Mouse (Mus musculus) forebrain, embryonic 12.5 days (tissue): Measurements from ENCODE around the gene Prps1l3. TPM values are rescaled to one million over a fixed set of nuclear protein-coding genes. Genes with fewer than 3 reads are reported as not detected.
A peak's percentile ranks its signal among the peaks of the same experiment; 100 is the strongest.

ENCODE experiments used
- ATAC-seq: fragments of 200-750 bp; cut with Nextera tagmentation; 2 replicates; pipeline ENCODE4 v1.8.0; 2017; ENCODE audit warnings: moderate TSS enrichment; ENCODE audit not compliant: low FRiP score
- H3K27ac ChIP-seq: fragments of 300-500 bp; sonication (generic); 2 replicates; pipeline ENCODE4 v1.5.1; 2016; ENCODE audit warnings: mild to moderate bottlenecking
- H3K27me3 ChIP-seq: fragments of 300-500 bp; sonication (generic); 2 replicates; pipeline ENCODE4 v1.6.1; 2016; ENCODE audit warnings: mild to moderate bottlenecking
- H3K36me3 ChIP-seq: fragments of 300-500 bp; sonication (generic); replicated peaks from 2 replicates; pipeline ENCODE4 v1.6.1; 2016; ENCODE audit warnings: mild to moderate bottlenecking
- H3K4me1 ChIP-seq: fragments of 300-500 bp; sonication (generic); 2 replicates; pipeline ENCODE4 v1.6.1; 2016
- H3K4me2 ChIP-seq: fragments of 300-500 bp; sonication (generic); 2 replicates; pipeline ENCODE4 v1.6.1; 2016; ENCODE audit warnings: mild to moderate bottlenecking, moderate library complexity
- H3K4me3 ChIP-seq: fragments of 300-500 bp; sonication (generic); replicated peaks from 2 replicates; pipeline ENCODE4 v1.5.1; 2016; ENCODE audit warnings: mild to moderate bottlenecking
- H3K9ac ChIP-seq: fragments of 300-500 bp; sonication (generic); 2 replicates; pipeline ENCODE4 v1.6.1; 2016; ENCODE audit warnings: mild to moderate bottlenecking
- H3K9me3 ChIP-seq: fragments of 300-500 bp; sonication (generic); 2 replicates; pipeline ENCODE4 v1.6.1; 2016
- WGBS: fragments of 180-500 bp; shearing (Covaris S2); methylation state at CpG from one replicate; pipeline ENCODE4 v1.1.7; 2016; 5-methylcytosine and 5-hydroxymethylcytosine counted together
- polyA plus RNA-seq: library from polyadenylated mRNA; unstranded; fragments of >200 nt; fragmentation: Nextera tagmentation; extraction: Ambion mirVana; gene quantifications from 2 replicates; pipeline ENCODE4 v1.2.1, GENCODE M21; 2016

Prps1l3 gene
- polyA plus RNA-seq, 1 experiment from 2014 or later, result 65.3 TPM

DNA sequence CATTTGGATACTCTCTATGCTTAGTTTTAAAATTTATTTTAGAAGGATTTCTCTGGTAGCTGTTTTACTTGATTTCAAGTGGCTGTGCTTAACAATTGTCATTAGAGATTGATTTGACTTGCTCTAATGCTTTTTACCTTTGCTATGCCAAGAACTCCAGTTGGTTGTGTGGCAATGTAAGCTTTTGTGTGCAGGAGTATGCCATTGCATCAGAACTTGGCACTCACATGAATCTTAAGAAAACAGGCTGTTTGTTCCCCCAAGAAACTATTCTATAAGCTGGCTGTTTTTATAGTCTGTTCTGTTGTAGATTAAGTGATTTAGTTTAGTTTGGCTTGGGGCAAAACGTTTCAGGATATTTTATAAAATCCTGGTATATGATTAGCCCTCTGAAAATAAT is 45.2 kb downstream of the Prps1l3 start:
- Histone ChIP-seq H3K4me2 (no peak overlapping the region), H3K9me3 (no peaks in the 10 kb centered on the region), H3K27me3 (no peaks in the 10 kb centered on the region), H3K27ac (no peak overlapping the region), H3K36me3 (no peaks in the 10 kb centered on the region), H3K9ac (no peak overlapping the region), H3K4me3 (no peak overlapping the region), H3K4me1 (no peaks in the 10 kb centered on the region)
- no peak for ATAC-seq
- 67% methylated on average over 1 of the region's 1 CpGs for WGBS

DNA sequence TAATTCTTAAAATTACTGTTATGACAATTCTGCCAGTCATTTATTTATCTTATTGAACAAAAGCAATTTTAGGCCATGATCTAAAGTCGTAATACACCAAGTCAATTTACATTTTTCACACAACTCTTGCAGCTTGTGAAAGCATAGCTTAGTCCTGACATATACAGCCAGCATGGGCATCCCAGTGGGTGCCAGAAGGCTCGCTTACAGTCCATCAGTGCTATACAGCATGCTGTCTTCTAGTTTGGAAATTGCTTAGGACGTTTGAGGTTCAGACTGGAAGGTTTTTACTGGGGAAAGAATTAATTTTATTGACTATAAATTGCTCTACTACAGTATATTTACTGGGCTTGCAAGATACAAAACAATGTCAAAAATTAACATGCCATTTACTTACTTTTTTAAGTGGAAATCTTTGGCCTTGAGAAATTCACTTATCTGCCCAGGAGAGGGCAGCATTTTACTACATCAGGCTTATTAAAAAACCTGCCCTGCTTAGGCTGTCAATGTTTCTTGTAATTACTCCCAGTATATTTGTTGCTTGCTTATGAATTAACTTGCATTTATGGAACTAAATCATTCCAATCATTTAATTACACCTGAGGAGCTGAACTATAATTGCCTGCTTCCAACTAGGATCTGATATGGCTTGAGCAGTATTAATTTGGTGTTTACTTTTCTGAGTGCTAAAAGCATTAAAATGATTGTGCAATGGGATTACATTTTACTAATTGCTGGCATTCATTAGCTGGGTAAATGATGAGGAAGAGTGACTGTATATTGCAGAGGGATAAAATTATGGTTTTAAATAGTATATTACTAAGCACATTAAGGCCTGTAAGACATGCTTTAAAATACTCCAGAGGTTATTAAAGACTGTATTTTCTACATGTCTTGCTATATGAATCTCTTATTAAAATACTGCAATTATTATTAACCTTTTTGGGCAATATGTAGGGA is 51.2 kb downstream of the Prps1l3 start:
- Histone ChIP-seq H3K9me3 (no peaks in the 10 kb centered on the region), H3K9ac (no peak overlapping the region), H3K27me3 (no peaks in the 10 kb centered on the region; the same call in 1 of the 2 replicates), H3K4me3 (no peak overlapping the region), H3K4me2 (no peak overlapping the region), H3K27ac (no peak overlapping the region), H3K4me1 (no peaks in the 10 kb centered on the region), H3K36me3 (no peaks in the 10 kb centered on the region)
- ATAC-seq, result peak; percentile 60; the same call in 1 of the 2 replicates
- 45% methylated on average over 3 of the region's 3 CpGs for WGBS

DNA sequence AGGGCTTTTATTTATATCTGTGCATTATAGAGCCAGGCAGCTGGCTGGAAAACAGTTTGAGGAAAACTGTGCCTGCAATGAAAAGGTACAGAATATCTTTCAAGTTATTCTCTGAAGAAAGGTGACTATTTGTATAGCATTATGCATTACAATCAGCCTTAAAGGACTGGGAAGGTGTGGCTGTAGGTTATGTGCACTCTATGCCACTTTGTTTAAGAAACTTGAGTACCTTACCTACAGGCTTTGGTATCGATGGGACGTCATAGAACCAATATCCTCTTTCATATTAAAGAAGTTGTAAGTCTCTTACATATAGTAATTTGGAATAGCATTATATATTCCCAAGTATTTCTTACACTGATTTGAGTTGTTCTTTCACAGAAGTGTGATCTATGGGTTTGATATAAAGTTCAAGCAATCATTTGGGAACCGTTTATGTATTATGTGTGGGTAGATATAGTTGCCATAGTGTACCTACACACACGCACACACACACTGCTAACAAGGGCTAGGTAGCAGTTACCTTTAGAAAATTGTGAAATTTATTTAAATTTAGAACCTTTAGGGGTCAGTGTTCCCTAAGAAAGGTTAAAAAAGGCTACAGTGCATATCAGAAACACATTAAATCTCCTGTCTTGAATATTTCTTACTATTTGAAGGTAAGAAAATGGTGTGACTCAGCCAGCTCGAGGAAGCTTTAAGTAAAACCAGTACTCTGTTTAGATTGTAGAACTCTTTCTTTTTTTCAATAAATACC is 55.3 kb downstream of the Prps1l3 start:
- Histone ChIP-seq H3K27me3 (no peaks in the 10 kb centered on the region; the same call in 1 of the 2 replicates), H3K4me1 (no peaks in the 10 kb centered on the region), H3K9ac (no peak overlapping the region), H3K27ac (no peak overlapping the region), H3K4me3 (no peak overlapping the region), H3K9me3 (no peaks in the 10 kb centered on the region), H3K36me3 (no peaks in the 10 kb centered on the region), H3K4me2 (no peak overlapping the region)
- 84% methylated on average over 5 of the region's 5 CpGs for WGBS
- ATAC-seq, result no peak

Other genes starting within 250 kb of the Prps1l3 start
- 0.42 and 0.66 TPM in 2 replicates for gene Slc25a21, start 32.9 kb upstream of the Prps1l3 start, polyA plus RNA-seq
- 8.1 and 9.4 TPM in 2 replicates for gene Mipol1, start within 50 bp of the Prps1l3 start, polyA plus RNA-seq